Mouse (Mus musculus) liver, adult 2 months (tissue): ENCODE measurements at regions not wholly inside any gene's neighbourhood (a gene's known extent, or its start where the extent isn't known, plus 50 kb on each side); places are given as distances from the start of the nearest gene placed in this dataset.

Experiments used
- DNase-seq: peaks from one replicate; pipeline ENCODE4 v3.0.0-alpha.2; 2011; ENCODE audit warnings: low read depth, low spot score; ENCODE audit errors: extremely low read depth
- H3K27ac ChIP-seq: fragments of 200-500 bp; replicated peaks from 2 replicates; pipeline ENCODE4 v1.5.1; 2012; ENCODE audit warnings: low read depth, mild to moderate bottlenecking, control low read depth, inconsistent platforms, low read length; ENCODE audit not compliant: insufficient read depth
- H3K27me3 ChIP-seq: fragments of 200-500 bp; 2 replicates; pipeline ENCODE4 v1.6.1; 2012; ENCODE audit warnings: mild to moderate bottlenecking, moderate library complexity, low read length, inconsistent platforms; ENCODE audit not compliant: control insufficient read depth, insufficient read depth
- H3K36me3 ChIP-seq: fragments of 200-500 bp; 2 replicates; pipeline ENCODE4 v1.6.1; 2012; ENCODE audit warnings: low read length, inconsistent platforms; ENCODE audit not compliant: control insufficient read depth, insufficient read depth
- H3K4me1 ChIP-seq: fragments of 200-500 bp; 2 replicates; pipeline ENCODE4 v1.6.1; 2011; ENCODE audit warnings: low read length; ENCODE audit not compliant: control insufficient read depth, insufficient read depth
- H3K4me3 ChIP-seq: fragments of 200-500 bp; 2 replicates; pipeline ENCODE4 v1.5.1; 2011; ENCODE audit warnings: low read depth, mild to moderate bottlenecking, control low read depth, low read length, moderate library complexity; ENCODE audit not compliant: insufficient read depth
- H3K79me2 ChIP-seq: fragments of 200-500 bp; 2 replicates; pipeline ENCODE4 v1.6.1; 2012; ENCODE audit warnings: inconsistent platforms, mild to moderate bottlenecking, low read length, moderate library complexity; ENCODE audit not compliant: control insufficient read depth, insufficient read depth
- H3K9ac ChIP-seq: fragments of 200-500 bp; 2 replicates; pipeline ENCODE4 v1.6.1; 2012; ENCODE audit warnings: low read depth, mild to moderate bottlenecking, control low read depth, inconsistent platforms, low read length
- CTCF ChIP-seq: fragments of 200-500 bp; IDR thresholded peaks from 2 replicates; pipeline ENCODE4 v1.5.1; 2011; ENCODE audit warnings: low read depth, low read length, control low read depth
- POLR2A ChIP-seq: fragments of 200-500 bp; IDR thresholded peaks from 2 replicates; pipeline ENCODE4 v1.6.1; 2011; ENCODE audit warnings: low read length, control low read depth; ENCODE audit not compliant: insufficient read depth; ENCODE audit errors: extremely low read depth
- WGBS: fragments of 180-500 bp; shearing (Covaris S2); methylation state at CpG from one replicate; pipeline ENCODE4 v1.1.7; 2018; 5-methylcytosine and 5-hydroxymethylcytosine counted together

- Histone ChIP-seq H3K4me1 (no peaks in the 10 kb centered on the region), H3K27me3 (no peaks in the 10 kb centered on the region), H3K4me3 (no peak overlapping the region), H3K36me3 (no peaks in the 10 kb centered on the region), H3K9ac (no peak overlapping the region), H3K79me2 (no peaks in the 10 kb centered on the region), H3K27ac (no peak overlapping the region)
- 42% methylated on average over 3 of the region's 3 CpGs for WGBS
- no peak for DNase-seq
- TF ChIP-seq CTCF: no peak
Measured at GRCm38 (mm10) chr4:10807260-10807659, 67.0 kb upstream of the 2610301B20Rik start.

DNA sequence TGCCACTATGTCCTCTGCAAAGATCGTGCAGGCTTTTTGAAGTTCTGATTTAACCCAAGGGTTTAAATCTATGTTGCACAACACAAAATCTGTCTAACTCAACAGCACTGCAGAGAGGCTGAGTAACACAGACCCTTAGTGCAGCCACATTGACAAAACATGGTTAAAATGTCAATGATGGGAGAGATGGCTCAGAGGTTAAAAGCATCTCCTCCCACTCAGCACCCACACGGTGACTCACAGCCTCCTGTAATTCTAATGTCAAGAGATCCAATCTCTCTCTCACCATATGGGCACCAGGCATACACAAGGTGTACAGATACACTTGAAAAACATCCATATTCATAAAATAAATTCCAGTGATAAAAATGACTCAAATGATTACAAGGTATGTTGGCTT is 61.4 kb upstream of the 2610301B20Rik start:
- no peaks in the 10 kb centered on the region for H3K36me3 ChIP-seq
- H3K9ac ChIP-seq: no peak overlapping the region
- no peaks in the 10 kb centered on the region for H3K79me2 ChIP-seq
- no peak overlapping the region for H3K27ac ChIP-seq
- 83% methylated on average over 2 of the region's 2 CpGs for WGBS
- H3K4me1 ChIP-seq: no peaks in the 10 kb centered on the region
- DNase-seq: no peak
- no peaks in the 10 kb centered on the region for H3K27me3 ChIP-seq
- no peak overlapping the region for H3K4me3 ChIP-seq
- no peak for TF ChIP-seq POLR2A
- TF ChIP-seq CTCF: no peak
